Mouse (Mus musculus) embryonic facial prominence, embryonic 12.5 days (tissue): ENCODE data around the gene Prb1. TPM values are rescaled to one million over a fixed set of nuclear protein-coding genes. Genes with fewer than 3 reads are reported as not detected.
"Not testable (repeated sequence)": the region's sequence is repeated elsewhere in the genome, so short reads cannot be mapped to it uniquely, and the experiment has no call there.

ENCODE experiments used
- ATAC-seq: fragments of 200-750 bp; cut with Nextera tagmentation; 2 replicates; pipeline ENCODE4 v1.8.0; 2017; ENCODE audit not compliant: insufficient number of reproducible peaks, insufficient read depth, low FRiP score, low TSS enrichment
- H3K27ac ChIP-seq: fragments of 300-500 bp; sonication (generic); 2 replicates; pipeline ENCODE4 v1.5.1; 2016; ENCODE audit warnings: mild to moderate bottlenecking
- H3K27me3 ChIP-seq: fragments of 300-500 bp; sonication (generic); 2 replicates; pipeline ENCODE4 v1.6.1; 2016; ENCODE audit warnings: mild to moderate bottlenecking, moderate library complexity
- H3K36me3 ChIP-seq: fragments of 300-500 bp; sonication (generic); 2 replicates; pipeline ENCODE4 v1.6.1; 2016; ENCODE audit warnings: mild to moderate bottlenecking
- H3K4me1 ChIP-seq: fragments of 300-500 bp; sonication (generic); 2 replicates; pipeline ENCODE4 v1.6.1; 2016
- H3K4me2 ChIP-seq: fragments of 300-500 bp; sonication (generic); replicated peaks from 2 replicates; pipeline ENCODE4 v1.6.1; 2016; ENCODE audit warnings: mild to moderate bottlenecking, moderate library complexity
- H3K4me3 ChIP-seq: fragments of 300-500 bp; sonication (generic); 2 replicates; pipeline ENCODE4 v1.5.1; 2016; ENCODE audit warnings: mild to moderate bottlenecking
- H3K9ac ChIP-seq: fragments of 300-500 bp; sonication (generic); 2 replicates; pipeline ENCODE4 v1.6.1; 2016; ENCODE audit warnings: mild to moderate bottlenecking, moderate library complexity
- H3K9me3 ChIP-seq: fragments of 300-500 bp; sonication (generic); 2 replicates; pipeline ENCODE4 v1.6.1; 2016; ENCODE audit warnings: mild to moderate bottlenecking, moderate library complexity
- polyA plus RNA-seq: library from polyadenylated mRNA; unstranded; fragments of >200 nt; fragmentation: Nextera tagmentation; extraction: Ambion mirVana; gene quantifications from 2 replicates; pipeline ENCODE4 v1.2.1, GENCODE M21; 2016

Gene Prb1
- not detected in 2 replicates for polyA plus RNA-seq

GRCm38 (mm10) chr6:132210421-132210820, at the start of gene Prb1:
Gene Prb1, minus strand, starts transcription at chr6:132210521.
- ATAC-seq, result not testable (repeated sequence)

More at GRCm38 (mm10) chr6:132210421-132210820, at the start of gene Prb1:
- H3K27me3 ChIP-seq, H3K27ac ChIP-seq, H3K36me3 ChIP-seq, H3K4me2 ChIP-seq, H3K9ac ChIP-seq, H3K4me3 ChIP-seq, H3K4me1 ChIP-seq, H3K9me3 ChIP-seq: not testable (repeated sequence)

Other genes with a start within 250 kb of the Prb1 start
- gene Prpmp5, start 104.2 kb upstream of the Prb1 start, polyA plus RNA-seq, result not detected in 2 replicates
- gene Gm8882, start 153.6 kb upstream of the Prb1 start, polyA plus RNA-seq, result not detected in 2 replicates